Mouse (Mus musculus): Measurements from ENCODE around the gene Smg5. TPM values are rescaled to one million over a fixed set of nuclear protein-coding genes. Genes with fewer than 3 reads are reported as not detected.

The Smg5 gene
- total RNA-seq, 1 experiment, result 182 TPM

DNA sequence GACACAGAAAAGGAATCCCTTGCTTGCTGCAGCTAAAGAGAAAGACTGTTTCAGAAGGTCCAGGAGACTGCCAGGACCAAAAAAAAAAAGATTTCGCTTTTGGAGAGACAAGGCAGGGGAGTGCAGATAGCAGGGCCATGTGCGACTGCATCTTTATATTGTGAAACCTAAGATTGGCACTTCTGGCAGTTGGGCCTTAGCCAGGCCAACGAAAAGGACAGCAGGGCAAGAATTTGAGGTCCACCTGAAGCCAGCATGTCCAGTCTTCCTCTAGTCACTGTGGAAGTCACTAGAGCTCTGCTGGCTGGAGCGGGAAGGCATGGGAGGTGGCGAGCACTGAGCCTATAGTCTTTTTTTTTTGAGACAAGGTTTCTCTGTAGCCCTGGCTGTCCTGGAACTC is 72.9 kb downstream of the Smg5 start:
- Histone ChIP-seq H3K27ac (ENCODE audit: insufficient read depth, low read depth, low read length, poor library complexity, severe bottlenecking) (0 out of 2 replicates have a peak overlapping the region, but pooled peaks have one; percentile 97), H3K9me3 (ENCODE audit: control insufficient read depth, insufficient read depth, low read depth, low read length) (no peaks in the 10 kb centered on the region), H3K4me3 (ENCODE audit: insufficient read depth in 1 of 2, low read depth in 1 of 2, low read length in 2 of 2, poor library complexity in 1 of 2, severe bottlenecking in 1 of 2) (peak overlapping the region; percentile 85 to 93), H3K9ac (ENCODE audit: insufficient read depth, low read depth, low read length, poor library complexity, severe bottlenecking) (peak overlapping the region; percentile 96), H3K4me1 (ENCODE audit: control insufficient read depth in 2 of 2, insufficient read depth in 2 of 2, low read length in 2 of 2, poor library complexity in 1 of 2) (peaks cover 2 to 7% of the 10 kb centered on the region in 2 experiments; a peak in 3 of 4 replicates), H3K36me3 (ENCODE audit: control insufficient read depth, insufficient read depth, low read length, poor library complexity, severe bottlenecking) (peaks cover 7% of the 10 kb centered on the region)
- in situ Hi-C loops (cut with MboI; ENCODE audit: low sequenced_read_pairs in 2 of 2, unreplicated experiment in 2 of 2), result loop anchor here (5.0 to 10.0 kb wide), 2 partner anchors 58 to 66 kb away; no protein-coding TSS in a partner anchor
- DNase-seq (ENCODE audit: low read depth, low spot score), result no peak
- TF ChIP-seq MAFK (IDR thresholded peaks at IDR 0.05; ENCODE audit: insufficient read depth, low read depth, low read length) (no peak), ZC3H11A (IDR thresholded peaks at IDR 0.05; ENCODE audit: borderline replicate concordance, low read depth, low read length) (no peak), CHD2 (IDR thresholded peaks at IDR 0.05; ENCODE audit: low read depth, low read length) (no peak), ZNF384 (IDR thresholded peaks at IDR 0.05; ENCODE audit: low read depth, low read length) (no peak), HCFC1 (IDR thresholded peaks at IDR 0.05; ENCODE audit: borderline replicate concordance, insufficient read depth, low read length) (no peak)

- in situ Hi-C loops (cut with MboI; ENCODE audit: low sequenced_read_pairs in 2 of 2, unreplicated experiment in 2 of 2), result loop anchor here (5.0 to 10.0 kb wide), 2 partner anchors 57 to 65 kb away; no protein-coding TSS in a partner anchor
- Histone ChIP-seq H3K4me1 (ENCODE audit: control insufficient read depth in 2 of 2, insufficient read depth in 2 of 2, low read length in 2 of 2, poor library complexity in 1 of 2) (peaks cover 2 to 7% of the 10 kb centered on the region in 2 experiments; a peak in 3 of 4 replicates), H3K9ac (ENCODE audit: insufficient read depth, low read depth, low read length, poor library complexity, severe bottlenecking) (peak within 1 kb of the TSS; percentile 96), H3K27ac (ENCODE audit: insufficient read depth, low read depth, low read length, poor library complexity, severe bottlenecking) (peak within 1 kb of the TSS; percentile 97), H3K36me3 (ENCODE audit: control insufficient read depth, insufficient read depth, low read length, poor library complexity, severe bottlenecking) (peaks cover 6% of the 10 kb centered on the region), H3K9me3 (ENCODE audit: control insufficient read depth, insufficient read depth, low read depth, low read length) (no peaks in the 10 kb centered on the region), H3K4me3 (ENCODE audit: insufficient read depth in 1 of 2, low read depth in 1 of 2, low read length in 2 of 2, poor library complexity in 1 of 2, severe bottlenecking in 1 of 2) (peak within 1 kb of the TSS; percentile 85 to 93)
- peak; percentile 87 for DNase-seq (ENCODE audit: low read depth, low spot score)
- TF ChIP-seq HCFC1 (IDR thresholded peaks at IDR 0.05; ENCODE audit: borderline replicate concordance, insufficient read depth, low read length) (peak; percentile 62; the same call in 1 of the 2 replicates), ZNF384 (IDR thresholded peaks at IDR 0.05; ENCODE audit: low read depth, low read length) (peak; percentile 88), MAFK (IDR thresholded peaks at IDR 0.05; ENCODE audit: insufficient read depth, low read depth, low read length) (peak; percentile 75), CHD2 (IDR thresholded peaks at IDR 0.05; ENCODE audit: low read depth, low read length) (peak; percentile 97), ZC3H11A (IDR thresholded peaks at IDR 0.05; ENCODE audit: borderline replicate concordance, low read depth, low read length) (no peak)
Observed at GRCm38 (mm10) chr3:88409741-88410644, 73.9 kb downstream of the Smg5 start, which contains the start of gene Pmf1. Gene Pmf1 (minus strand): TSS chr3:88410331.

- in situ Hi-C loops (cut with MboI; ENCODE audit: low sequenced_read_pairs in 2 of 2, unreplicated experiment in 2 of 2), result no loop called here
- Histone ChIP-seq H3K4me1 (ENCODE audit: control insufficient read depth in 2 of 2, insufficient read depth in 2 of 2, low read length in 2 of 2, poor library complexity in 1 of 2) (peaks cover 4 to 7% of the 10 kb centered on the region in 2 experiments; a peak in 3 of 4 replicates), H3K27ac (ENCODE audit: insufficient read depth, low read depth, low read length, poor library complexity, severe bottlenecking) (peak overlapping the region; percentile 73; the same call in 1 of the 2 replicates), H3K9me3 (ENCODE audit: control insufficient read depth, insufficient read depth, low read depth, low read length) (no peaks in the 10 kb centered on the region), H3K4me3 (ENCODE audit: insufficient read depth in 1 of 2, low read depth in 1 of 2, low read length in 2 of 2, poor library complexity in 1 of 2, severe bottlenecking in 1 of 2) (peak overlapping the region; percentile 85 to 93), H3K9ac (ENCODE audit: insufficient read depth, low read depth, low read length, poor library complexity, severe bottlenecking) (peak overlapping the region; percentile 76), H3K36me3 (ENCODE audit: control insufficient read depth, insufficient read depth, low read length, poor library complexity, severe bottlenecking) (peaks cover 6% of the 10 kb centered on the region)
- peak; percentile 28 for DNase-seq (ENCODE audit: low read depth, low spot score)
- no peak for TF ChIP-seq CHD2 (IDR thresholded peaks at IDR 0.05; ENCODE audit: low read depth, low read length)
- no peak for TF ChIP-seq ZNF384 (IDR thresholded peaks at IDR 0.05; ENCODE audit: low read depth, low read length)
- no peak for TF ChIP-seq MAFK (IDR thresholded peaks at IDR 0.05; ENCODE audit: insufficient read depth, low read depth, low read length)
- TF ChIP-seq HCFC1 (IDR thresholded peaks at IDR 0.05; ENCODE audit: borderline replicate concordance, insufficient read depth, low read length), result no peak
- TF ChIP-seq ZC3H11A (IDR thresholded peaks at IDR 0.05; ENCODE audit: borderline replicate concordance, low read depth, low read length), result no peak
Observed at GRCm38 (mm10) chr3:88410645-88411031, 74.6 kb downstream of the Smg5 start.

GRCm38 (mm10) chr3:88411681-88412080 is 75.6 kb downstream of the Smg5 start:
- no peak overlapping the region for H3K27ac ChIP-seq (ENCODE audit: insufficient read depth, low read depth, low read length, poor library complexity, severe bottlenecking)
- no peak for DNase-seq (ENCODE audit: low read depth, low spot score)
- TF ChIP-seq HCFC1 (IDR thresholded peaks at IDR 0.05; ENCODE audit: borderline replicate concordance, insufficient read depth, low read length), result no peak
- no peak for TF ChIP-seq ZNF384 (IDR thresholded peaks at IDR 0.05; ENCODE audit: low read depth, low read length)
- no peak for TF ChIP-seq MAFK (IDR thresholded peaks at IDR 0.05; ENCODE audit: insufficient read depth, low read depth, low read length)
- no peak for TF ChIP-seq ZC3H11A (IDR thresholded peaks at IDR 0.05; ENCODE audit: borderline replicate concordance, low read depth, low read length)
- TF ChIP-seq CHD2 (IDR thresholded peaks at IDR 0.05; ENCODE audit: low read depth, low read length), result no peak
- H3K4me1 ChIP-seq (ENCODE audit: control insufficient read depth in 2 of 2, insufficient read depth in 2 of 2, low read length in 2 of 2, poor library complexity in 1 of 2), result peaks cover 4 to 7% of the 10 kb centered on the region in 2 experiments; a peak in 3 of 4 replicates
- in situ Hi-C loops (cut with MboI; ENCODE audit: low sequenced_read_pairs in 2 of 2, unreplicated experiment in 2 of 2), result no loop called here
- H3K9me3 ChIP-seq (ENCODE audit: control insufficient read depth, insufficient read depth, low read depth, low read length), result no peaks in the 10 kb centered on the region
- H3K9ac ChIP-seq (ENCODE audit: insufficient read depth, low read depth, low read length, poor library complexity, severe bottlenecking), result no peak overlapping the region
- H3K4me3 ChIP-seq (ENCODE audit: insufficient read depth in 1 of 2, low read depth in 1 of 2, low read length in 2 of 2, poor library complexity in 1 of 2, severe bottlenecking in 1 of 2), result no peak overlapping the region
- peaks cover 6% of the 10 kb centered on the region for H3K36me3 ChIP-seq (ENCODE audit: control insufficient read depth, insufficient read depth, low read length, poor library complexity, severe bottlenecking)

Other genes starting within 250 kb of the Smg5 start
- 8.8 and 10.4 TPM in 2 replicates for gene Mef2d, start 193.9 kb upstream of the Smg5 start, total RNA-seq (2012; rRNA removed)
- gene Rhbg, start 81.6 kb upstream of the Smg5 start, total RNA-seq (2012; rRNA removed), result 3.4 and 4.6 TPM in 2 replicates
- 2.4 and 2.9 TPM in 2 replicates for gene Gm38392, start 49.0 kb upstream of the Smg5 start, total RNA-seq (2012; rRNA removed)
- 8.4 and 16.7 TPM in 2 replicates for gene Tsacc, start 39.3 kb upstream of the Smg5 start, total RNA-seq (2012; rRNA removed)
- gene Cct3, start 39.1 kb upstream of the Smg5 start, total RNA-seq (2012; rRNA removed), result 793 and 920 TPM in 2 replicates
- gene Glmp, start 11.2 kb upstream of the Smg5 start, total RNA-seq (2012; rRNA removed), result 147 and 226 TPM in 2 replicates
- gene Tmem79, start 112 bp upstream of the Smg5 start, total RNA-seq (2012; rRNA removed), result 24.3 and 39.5 TPM in 2 replicates
- gene Paqr6, start 28.3 kb downstream of the Smg5 start, total RNA-seq (2012; rRNA removed), result 1.6 and 2.2 TPM in 2 replicates
- gene Bglap3, start 36.5 kb downstream of the Smg5 start, total RNA-seq (2012; rRNA removed), result 2.6 and 3.2 TPM in 2 replicates
- not detected in 2 replicates for gene Bglap2, start 42.4 kb downstream of the Smg5 start, total RNA-seq (2012; rRNA removed)
- gene Bglap, start 48.2 kb downstream of the Smg5 start, total RNA-seq (2012; rRNA removed), result not detected in 2 replicates
- 89.5 and 97.0 TPM in 2 replicates for gene Pmf1, start 74.1 kb downstream of the Smg5 start, total RNA-seq (2012; rRNA removed)
- 13.6 and 17.1 TPM in 2 replicates for gene Slc25a44, start 88.9 kb downstream of the Smg5 start, total RNA-seq (2012; rRNA removed)
- 8.8 and 10.1 TPM in 2 replicates for gene Sema4a, start 124.9 kb downstream of the Smg5 start, total RNA-seq (2012; rRNA removed)
- 80.1 and 121 TPM in 2 replicates for gene Lmna, start 173.7 kb downstream of the Smg5 start, total RNA-seq (2012; rRNA removed)
- 24.9 and 29.8 TPM in 2 replicates for gene Mex3a, start 196.1 kb downstream of the Smg5 start, total RNA-seq (2012; rRNA removed)
- 2.1 and 4.0 TPM in 2 replicates for gene Rab25, start 212.0 kb downstream of the Smg5 start, total RNA-seq (2012; rRNA removed)
- 108 and 112 TPM in 2 replicates for gene Lamtor2, start 216.8 kb downstream of the Smg5 start, total RNA-seq (2012; rRNA removed)
- 103 and 135 TPM in 2 replicates for gene Ubqln4, start 217.5 kb downstream of the Smg5 start, total RNA-seq (2012; rRNA removed)
- 827 and 1,221 TPM in 2 replicates for gene Ssr2, start 239.6 kb downstream of the Smg5 start, total RNA-seq (2012; rRNA removed)

All from ES-E14 (cell line).